Mouse (Mus musculus) adrenal gland, postnatal 10 days (tissue): ENCODE results near the gene Igfbp2. TPM values are rescaled to one million over a fixed set of nuclear protein-coding genes. Genes with fewer than 3 reads are reported as not detected.

Experiments used
- DNase-seq: peaks from one replicate; pipeline ENCODE4 v3.0.0; 2021; ENCODE audit warnings: mixed read lengths
- total RNA-seq, 2 experiments: library from RNA; stranded (reverse); gene quantifications; 2 replicates each; pipeline ENCODE4 v1.2.3; 2021

The Igfbp2 gene
- total RNA-seq, 2 experiments from 2014 or later: 210 to 501 TPM

- DNase-seq: no peak
Measured at GRCm38 (mm10) chr1:72815184-72815583, 9.1 kb upstream of the Igfbp2 start.

- DNase-seq: no peak
Measured at GRCm38 (mm10) chr1:72815616-72816015, 8.7 kb upstream of the Igfbp2 start.

- no peak for DNase-seq
Measured at GRCm38 (mm10) chr1:72819995-72820394, 4.3 kb upstream of the Igfbp2 start.

GRCm38 (mm10) chr1:72822893-72823292, 1.4 kb upstream of the Igfbp2 start:
- no peak for DNase-seq

- DNase-seq: no peak
Measured at GRCm38 (mm10) chr1:72824707-72825101, 401 bp downstream of the Igfbp2 start.

- peak; percentile 15 for DNase-seq
Measured at GRCm38 (mm10) chr1:72825286-72825685, 983 bp downstream of the Igfbp2 start.

- no peak for DNase-seq
Measured at GRCm38 (mm10) chr1:72825921-72826320, 1.6 kb downstream of the Igfbp2 start.

- DNase-seq: no peak
Measured at GRCm38 (mm10) chr1:72826446-72826845, 2.1 kb downstream of the Igfbp2 start.

- no peak for DNase-seq
Measured at GRCm38 (mm10) chr1:72826931-72827330, 2.6 kb downstream of the Igfbp2 start.

- no peak for DNase-seq
Measured at GRCm38 (mm10) chr1:72827411-72828315, 3.4 kb downstream of the Igfbp2 start.

- no peak for DNase-seq
Measured at GRCm38 (mm10) chr1:72828843-72829242, 4.5 kb downstream of the Igfbp2 start.

- no peak for DNase-seq
Measured at GRCm38 (mm10) chr1:72830485-72830884, 6.2 kb downstream of the Igfbp2 start.

- DNase-seq: peak; percentile 36
Measured at GRCm38 (mm10) chr1:72832715-72833153, 8.4 kb downstream of the Igfbp2 start.

GRCm38 (mm10) chr1:72833563-72833962, 9.3 kb downstream of the Igfbp2 start:
- DNase-seq: no peak

- DNase-seq: peak; percentile 50
Measured at GRCm38 (mm10) chr1:72839356-72839755, 15.1 kb downstream of the Igfbp2 start.

GRCm38 (mm10) chr1:72839791-72840190, 15.5 kb downstream of the Igfbp2 start:
- peak; percentile 39 for DNase-seq

- DNase-seq: no peak
Measured at GRCm38 (mm10) chr1:72842666-72843459, 18.6 kb downstream of the Igfbp2 start.

- DNase-seq: no peak
Measured at GRCm38 (mm10) chr1:72844675-72845074, 20.4 kb downstream of the Igfbp2 start.

- DNase-seq: no peak
Measured at GRCm38 (mm10) chr1:72847849-72848380, 23.6 kb downstream of the Igfbp2 start.

GRCm38 (mm10) chr1:72849037-72849436, 24.7 kb downstream of the Igfbp2 start:
- DNase-seq: no peak

- no peak for DNase-seq
Measured at GRCm38 (mm10) chr1:72853759-72854158, 29.5 kb downstream of the Igfbp2 start.

- peak; percentile 58 for DNase-seq
Measured at GRCm38 (mm10) chr1:72854337-72855237, 30.3 kb downstream of the Igfbp2 start.
